Comparison of ENCODE assay signal across 8 mouse cellular contexts in the genomic region with DNA sequence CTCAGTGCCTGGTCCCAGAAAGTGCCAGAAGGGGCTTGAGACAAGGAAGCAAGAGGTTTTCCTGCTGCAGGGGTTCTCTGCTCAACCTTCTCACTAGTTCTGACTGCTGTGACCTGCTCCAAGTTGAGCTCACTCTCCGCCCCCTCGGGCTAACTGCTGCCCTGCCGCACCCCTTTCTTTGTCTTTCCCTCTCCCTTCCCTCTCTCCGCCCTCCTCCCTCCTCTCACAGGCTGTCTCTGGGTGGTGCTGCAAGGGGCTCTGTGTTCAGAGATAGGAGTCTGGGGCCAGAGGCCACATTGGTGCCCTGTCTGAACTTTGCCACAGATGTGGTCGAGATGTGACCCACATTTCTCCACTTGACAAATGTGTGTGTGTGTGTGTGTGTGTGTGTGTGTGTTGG. TPM values are rescaled to one million over a fixed set of nuclear protein-coding genes. Genes with fewer than 3 reads are reported as not detected.
DNase-seq lines count a peak whose midpoint lies in the region; ATAC-seq and TF ChIP-seq lines count a peak whose summit lies in the region.

TSS of gene Spon2 (minus strand) at position 375 of the 400 bp plus-strand sequence.

- H3K27me3 ChIP-seq in kidney, embryonic 15.5 days, result no peaks in the 10 kb centered on the region
- no peaks in the 10 kb centered on the region for H3K27me3 ChIP-seq in intestine, embryonic 15.5 days (replicated peaks)
- H3K27me3 ChIP-seq in myocyte (ENCODE audit: control insufficient read depth, insufficient read depth, insufficient read length), result no peaks in the 10 kb centered on the region

- ATAC-seq in kidney, embryonic 15.5 days (replicated peaks; ENCODE audit: low FRiP score), result peak; percentile 55; the same call in 1 of the 2 replicates
- peak; percentile 84 for ATAC-seq in intestine, embryonic 15.5 days

- H3K4me3 ChIP-seq in kidney, embryonic 15.5 days (replicated peaks), result no peak within 1 kb of the TSS
- H3K4me3 ChIP-seq in intestine, embryonic 15.5 days (replicated peaks), result peak within 1 kb of the TSS; percentile 6
- no peak within 1 kb of the TSS for H3K4me3 ChIP-seq in myocyte

- H3K9ac ChIP-seq in kidney, embryonic 15.5 days, result no peak within 1 kb of the TSS
- peak within 1 kb of the TSS; percentile 22 for H3K9ac ChIP-seq in intestine, embryonic 15.5 days

- H3K9me3 ChIP-seq in kidney, embryonic 15.5 days (replicated peaks), result no peaks in the 10 kb centered on the region
- no peaks in the 10 kb centered on the region for H3K9me3 ChIP-seq in intestine, embryonic 15.5 days

- peak within 1 kb of the TSS; percentile 38; the same call in 1 of the 2 replicates for H3K27ac ChIP-seq in kidney, embryonic 15.5 days
- peak within 1 kb of the TSS; percentile 85 for H3K27ac ChIP-seq in intestine, embryonic 15.5 days

- 31% methylated on average over 5 of the region's 5 CpGs for WGBS in kidney, embryonic 15.5 days
- WGBS in intestine, embryonic 15.5 days, result 18% methylated on average over 5 of the region's 5 CpGs

- no peaks in the 10 kb centered on the region for H3K79me2 ChIP-seq in myocyte (ENCODE audit: control insufficient read depth, insufficient read depth)

- 0 out of 2 replicates have a peak within 1 kb of the TSS, but pooled peaks have one; percentile 13 for H3K4me2 ChIP-seq in kidney, embryonic 15.5 days
- peak within 1 kb of the TSS; percentile 51 for H3K4me2 ChIP-seq in intestine, embryonic 15.5 days (replicated peaks)
- H3K4me2 ChIP-seq in myocyte (ENCODE audit: low read depth), result peak within 1 kb of the TSS; percentile 32

- DNase-seq in kidney, postnatal 14 days, result no peak
- peak; percentile 53 for DNase-seq in c-Kit-positive CD71-positive TER-119-negative erythroid progenitor cells, embryonic 14.5 days (ENCODE audit: low read depth)
- no peak for DNase-seq in cerebellum, adult 8-10 months
- no peak for DNase-seq in layer of hippocampus, adult 8-10 months (ENCODE audit: low spot score in 2 of 2)
- no peak for DNase-seq in ovary, postnatal 10 days (ENCODE audit: low spot score)

- no peaks in the 10 kb centered on the region for H3K36me3 ChIP-seq in kidney, embryonic 15.5 days
- H3K36me3 ChIP-seq in intestine, embryonic 15.5 days, result no peaks in the 10 kb centered on the region
- H3K36me3 ChIP-seq in myocyte (ENCODE audit: control insufficient read depth, insufficient read depth), result no peaks in the 10 kb centered on the region

- H3ac ChIP-seq in myocyte (ENCODE audit: control insufficient read depth, insufficient read length), result no peak within 1 kb of the TSS

- H3K4me1 ChIP-seq in kidney, embryonic 15.5 days, result peaks cover 45% of the 10 kb centered on the region
- H3K4me1 ChIP-seq in intestine, embryonic 15.5 days (replicated peaks), result peaks cover 40% of the 10 kb centered on the region

- no peak for TF ChIP-seq POLR2A in myocyte (IDR thresholded peaks at IDR 0.05; ENCODE audit: insufficient read length, low read depth)

TF ChIP-seq in myocyte, 11 proteins besides CTCF, POLR2A, EP300 and RAD21:
- TF ChIP-seq TCF12 (IDR thresholded peaks at IDR 0.05; ENCODE audit: insufficient read depth, poor library complexity, severe bottlenecking) (no peak), E2F4 (IDR thresholded peaks at IDR 0.05; ENCODE audit: insufficient read depth) (no peak), SRF (IDR thresholded peaks at IDR 0.05; ENCODE audit: control insufficient read depth, insufficient read length, low read depth) (no peak), USF1 (IDR thresholded peaks at IDR 0.05; ENCODE audit: low read depth) (no peak), MYOG (IDR thresholded peaks at IDR 0.05; ENCODE audit: control insufficient read depth in 1 of 3, insufficient read depth in 1 of 3, insufficient read length in 2 of 3, low read depth in 2 of 3) (no peak), MYOD1 (IDR thresholded peaks at IDR 0.05; ENCODE audit: control insufficient read depth in 1 of 3, insufficient read length in 2 of 3, low read depth in 2 of 3) (no peak), TCF3 (IDR thresholded peaks at IDR 0.05; ENCODE audit: insufficient read length, low read depth) (no peak), REST (IDR thresholded peaks at IDR 0.05; ENCODE audit: insufficient read depth, insufficient read length) (no peak), CEBPB (IDR thresholded peaks at IDR 0.05; ENCODE audit: insufficient read depth, poor library complexity, severe bottlenecking) (no peak), MAX (IDR thresholded peaks at IDR 0.05; ENCODE audit: low read depth) (no peak), POLR2AphosphoS2 (IDR thresholded peaks at IDR 0.05; ENCODE audit: insufficient read length, low read depth) (no peak)

RNA-seq across cellular contexts. Expression of gene Spon2, which starts in this region (rescaled TPM):
- 6.0 and 13.2 TPM in 2 replicates for polyA plus RNA-seq in kidney, embryonic 15.5 days (2015; fragmentation: Nextera tagmentation; extraction: Ambion mirVana)
- polyA plus RNA-seq in intestine, embryonic 15.5 days (2015; fragmentation: Nextera tagmentation; extraction: Ambion mirVana), result 23.7 and 26.0 TPM in 2 replicates
- 5.5 TPM for polyA plus RNA-seq in myocyte (2012; fragmentation: generic; extraction: Trizol)
- not detected for total RNA-seq in layer of hippocampus, adult 8-10 months (2022)
